Mouse (Mus musculus) CD4-positive, CD25-positive, alpha-beta regulatory T cell, adult 4 months (primary cell): Measurements from ENCODE around the gene Surf2. TPM values are rescaled to one million over a fixed set of nuclear protein-coding genes. Genes with fewer than 3 reads are reported as not detected.

Experiments used
- ATAC-seq: one replicate; pipeline ENCODE4 v1.8.0; 2017
- polyA plus RNA-seq, 2 experiments: library from polyadenylated mRNA; unstranded; fragments of 100-300 nt; shearing (Covaris generic); gene quantifications; one replicate each; pipeline ENCODE4 v1.2.1; 2017

The Surf2 gene
- polyA plus RNA-seq, 2 experiments from 2014 or later, result 51.4 to 64.4 TPM

DNA sequence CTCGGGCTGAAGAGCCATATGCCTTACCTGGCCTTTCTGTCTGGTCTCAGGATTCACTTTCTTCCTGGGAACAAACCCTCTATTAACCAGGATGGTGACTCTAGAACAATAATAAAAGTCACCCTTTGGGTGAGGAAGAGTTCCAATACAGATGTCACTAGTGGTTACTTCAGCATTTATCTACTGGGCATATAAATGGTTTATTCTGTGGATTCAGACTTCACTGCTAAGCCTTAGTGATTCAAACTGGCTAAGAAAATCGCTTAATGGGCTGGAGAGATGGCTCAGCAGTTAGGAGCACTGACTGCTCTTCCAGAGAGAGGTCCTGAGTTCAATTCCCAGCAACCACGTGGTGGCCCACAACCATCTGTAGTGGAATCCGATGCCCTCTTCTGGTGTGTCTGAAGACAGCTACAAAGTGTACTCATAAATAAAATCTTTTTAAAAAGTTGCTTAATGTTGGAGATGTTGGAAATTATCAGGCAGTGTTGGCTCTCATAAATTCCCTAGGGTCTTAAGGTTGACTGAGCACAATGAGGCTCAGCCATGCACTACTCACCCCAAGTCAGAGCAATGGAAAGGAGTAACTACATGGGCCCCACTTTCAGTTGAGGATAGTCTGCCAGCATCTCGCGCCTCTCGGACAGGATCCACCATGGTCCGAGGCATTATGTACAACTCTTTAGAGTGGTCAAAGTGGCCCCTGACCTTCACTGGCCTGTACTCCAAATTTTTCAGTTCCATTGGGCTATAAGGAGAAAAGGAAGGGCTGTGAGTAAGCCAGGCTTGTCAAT is 1.8 kb upstream of the Surf2 start:
- ATAC-seq, result no peak

DNA sequence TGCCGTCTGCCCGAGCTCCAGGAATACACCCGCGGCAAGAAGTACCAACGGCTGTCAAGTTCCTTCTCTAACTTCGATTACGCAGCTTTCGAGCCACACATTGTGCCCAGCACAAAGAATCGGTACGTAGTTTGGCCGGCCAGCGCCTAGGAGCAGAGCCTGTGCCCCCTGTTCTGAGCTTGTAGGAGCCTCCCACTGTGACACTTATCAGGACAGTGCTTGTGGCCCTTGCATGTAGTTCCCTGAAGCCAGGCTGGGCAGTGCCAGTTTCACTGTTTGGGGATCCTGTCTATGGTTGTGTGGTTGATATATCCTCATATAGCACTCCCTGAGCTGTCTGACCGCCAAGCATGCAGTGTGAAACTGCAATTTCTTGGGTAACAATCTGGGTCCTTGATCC is 571 bp downstream of the Surf2 start:
- ATAC-seq, result peak; percentile 4

DNA sequence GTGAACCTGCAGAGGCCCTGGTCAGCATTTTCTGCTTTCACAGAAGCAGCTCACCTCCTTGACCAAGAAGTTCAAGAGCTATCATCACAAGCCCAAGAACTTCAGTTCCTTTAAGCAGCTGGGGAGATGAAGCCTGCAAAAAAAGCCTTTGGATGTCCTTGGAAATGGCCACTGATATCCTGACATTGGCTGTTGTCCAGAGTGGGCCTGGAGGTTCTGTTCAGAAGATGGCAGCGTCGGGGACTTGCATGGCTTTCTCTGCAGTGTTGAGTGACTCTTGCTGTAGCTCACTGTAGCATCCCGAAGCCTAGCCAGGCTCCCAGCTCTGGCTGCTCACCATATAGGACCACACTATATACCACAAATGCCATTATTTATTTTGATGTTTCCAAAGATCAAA is 3.5 kb downstream of the Surf2 start:
- no peak for ATAC-seq

DNA sequence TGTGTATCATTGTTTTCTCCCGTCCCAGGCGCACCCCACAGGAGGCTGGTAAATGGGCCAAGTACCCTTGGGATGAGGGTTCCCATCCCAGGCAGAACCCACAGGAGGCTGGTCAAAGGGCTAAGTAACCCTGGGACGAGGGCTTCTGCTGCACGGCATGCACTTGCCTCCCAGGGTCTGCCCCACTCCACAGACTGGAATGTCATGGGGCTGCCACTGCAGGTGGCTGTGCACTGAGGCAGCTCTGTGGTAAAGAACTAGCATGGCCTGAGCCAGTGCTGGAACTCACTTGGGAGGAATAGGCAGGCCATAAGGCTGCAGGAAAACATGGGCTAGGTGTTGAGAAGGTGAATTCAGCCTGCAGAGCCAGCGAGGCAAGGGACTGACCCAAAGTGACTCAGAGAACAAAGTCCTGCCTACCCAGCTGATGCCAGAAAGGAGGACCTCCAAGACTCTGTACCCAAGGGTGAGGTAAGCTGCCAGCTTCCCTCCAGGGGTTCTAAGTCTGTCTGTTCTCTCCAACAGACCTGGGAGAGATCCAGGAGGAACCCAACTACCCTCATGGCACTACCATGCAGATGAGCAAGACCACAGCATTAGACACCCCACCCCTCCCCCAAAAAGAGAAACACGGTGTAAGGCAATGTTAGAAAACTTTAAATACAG is 4.2 kb downstream of the Surf2 start:
- no peak for ATAC-seq

DNA sequence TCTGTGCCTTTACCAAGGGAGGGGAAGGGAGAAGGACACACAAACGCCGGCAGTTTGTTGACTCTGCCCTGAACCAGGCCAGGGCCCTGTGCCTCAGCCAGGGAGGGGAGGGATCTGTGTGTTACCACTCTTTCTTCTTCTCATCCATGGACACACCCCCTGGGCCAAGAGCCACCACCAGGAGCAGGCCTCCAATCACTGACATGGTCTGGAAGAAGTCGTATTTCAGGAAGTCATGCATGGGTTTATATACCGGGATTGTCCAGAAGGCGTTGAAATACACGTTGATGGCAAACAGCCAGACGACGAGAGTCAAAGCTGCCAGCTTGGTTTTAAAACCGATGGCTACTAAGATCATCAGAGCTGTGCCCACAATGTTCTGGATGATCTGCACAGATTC is 5.6 kb downstream of the Surf2 start:
- ATAC-seq, result no peak

DNA sequence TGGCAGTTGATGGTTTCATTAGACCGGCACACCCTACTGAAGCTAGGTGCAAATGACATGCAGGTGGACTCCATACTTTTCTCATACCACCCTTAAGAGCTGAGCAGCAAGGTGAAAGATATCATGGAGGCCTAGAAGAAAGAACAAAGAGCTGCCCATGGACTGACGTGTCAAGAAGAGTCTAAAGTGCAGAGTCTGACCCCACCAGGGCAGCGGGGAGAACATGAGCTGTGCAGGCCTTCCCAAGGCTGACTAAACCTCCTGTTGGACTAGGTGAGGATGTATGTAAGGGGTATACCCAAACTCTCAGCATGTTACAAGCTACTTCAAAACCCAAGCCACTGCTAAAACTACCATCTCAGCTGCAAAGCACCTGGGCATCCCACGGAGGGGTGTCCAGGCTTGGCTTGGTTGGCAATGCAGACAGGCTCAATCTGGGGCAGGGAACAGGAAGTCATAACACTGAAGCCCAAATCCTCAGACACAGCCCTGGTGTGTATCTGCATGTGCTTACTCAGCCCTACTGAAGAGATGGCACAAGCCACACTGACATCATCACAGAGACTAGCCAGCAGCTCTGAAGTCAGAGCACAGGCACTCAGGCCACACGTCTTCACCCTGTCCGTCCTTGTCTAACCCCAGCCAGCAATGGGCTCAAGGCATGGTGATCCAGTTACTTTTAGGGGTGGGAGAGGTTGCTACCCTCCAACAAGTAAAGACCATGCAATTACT is 11.7 kb downstream of the Surf2 start:
- no peak for ATAC-seq

DNA sequence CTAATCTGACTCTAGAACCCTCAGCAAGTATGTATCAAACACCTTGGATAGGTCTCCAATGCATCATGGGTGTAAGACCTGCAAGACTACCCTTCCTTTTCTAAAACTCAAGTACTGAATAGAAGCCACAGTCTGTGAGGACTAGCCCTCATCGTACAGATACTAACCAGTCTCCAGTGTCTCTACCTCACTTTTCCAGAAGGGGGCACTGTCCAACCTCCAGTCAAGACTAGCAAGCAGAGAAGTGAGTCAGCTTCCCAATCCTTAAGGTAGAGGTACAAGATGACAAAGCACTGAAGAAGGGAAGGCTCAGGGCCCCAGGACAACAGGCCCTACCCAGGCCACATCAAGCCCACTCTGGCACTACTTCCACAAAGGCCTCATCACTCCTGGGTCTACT is 14.2 kb downstream of the Surf2 start:
- ATAC-seq, result peak; percentile 22

DNA sequence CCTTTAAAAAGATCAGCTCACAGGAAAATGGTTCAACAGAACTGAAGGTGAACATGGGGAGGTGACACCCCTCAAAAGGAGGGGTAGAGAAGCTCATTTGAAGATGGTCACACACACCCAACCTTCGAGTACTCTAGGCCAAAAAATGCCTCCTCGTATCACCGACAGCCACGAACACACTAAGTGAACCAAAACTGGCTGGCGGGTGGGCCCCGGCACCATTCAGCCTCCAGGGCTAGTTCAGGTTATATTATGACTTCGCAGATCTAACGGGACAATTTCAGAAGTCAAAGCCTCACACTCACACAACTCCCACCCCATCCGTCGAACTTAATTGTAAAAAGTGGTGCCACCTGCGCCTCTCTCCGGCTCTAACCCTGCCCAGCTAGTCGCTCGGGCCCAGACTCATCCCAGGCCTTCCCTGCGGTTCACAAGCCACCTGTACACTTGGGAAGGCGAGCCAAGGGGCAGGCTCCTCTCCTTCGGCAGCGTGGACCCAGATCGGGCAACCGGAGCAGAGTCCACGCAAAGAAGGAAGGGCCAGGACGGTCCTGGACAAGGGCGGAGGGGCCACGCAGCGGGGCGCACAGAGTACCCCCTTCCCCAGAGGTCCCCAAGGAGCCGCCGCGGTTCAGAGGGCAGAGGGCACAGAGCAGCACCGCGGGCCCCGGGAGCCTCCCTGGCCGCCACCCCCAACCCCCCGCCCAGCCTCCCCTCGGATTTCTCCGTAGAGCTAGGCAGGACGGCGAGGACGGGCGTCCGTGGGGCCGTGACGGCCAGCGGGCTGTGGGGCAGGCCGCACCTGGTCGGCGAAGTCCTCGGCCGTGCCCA is 16.5 kb downstream of the Surf2 start:
- ATAC-seq, result peak; percentile 4

DNA sequence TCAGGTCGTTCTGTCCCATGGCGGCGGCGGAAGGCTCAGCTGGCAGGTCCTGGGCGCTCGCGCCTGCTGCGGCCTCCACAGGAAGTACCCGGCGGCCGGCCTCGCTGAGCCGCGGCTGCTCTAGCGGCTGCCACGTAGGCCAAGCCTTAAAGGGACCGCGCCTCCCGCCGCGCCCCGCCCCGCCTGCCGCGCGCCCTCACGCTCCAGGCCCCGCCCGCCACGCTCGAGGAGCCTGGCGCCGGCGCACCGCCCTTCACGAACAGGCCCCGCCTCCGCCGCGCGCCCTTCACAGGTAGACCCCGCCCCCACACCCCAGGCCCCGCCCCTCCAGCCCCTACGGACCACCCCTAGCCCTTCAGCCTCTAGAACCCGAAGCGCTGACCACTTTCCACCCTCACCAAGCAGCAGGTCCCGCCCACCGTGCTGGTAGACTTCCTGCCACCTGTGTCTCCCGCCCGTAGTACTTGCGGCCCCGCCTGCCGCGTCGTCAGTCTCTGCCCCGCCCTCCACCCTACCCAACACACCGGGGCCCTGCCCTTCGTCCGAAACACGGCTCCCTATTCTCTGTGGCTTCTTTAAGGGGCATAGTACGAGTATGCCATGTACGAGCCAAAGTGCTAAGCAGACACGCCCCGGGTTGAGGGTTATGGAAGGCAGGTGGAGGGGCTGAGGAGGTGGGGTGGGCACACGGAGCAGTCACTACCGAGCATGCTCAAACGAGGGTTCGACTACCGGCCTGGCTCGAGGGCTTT is 17.3 kb downstream of the Surf2 start, which contains the start of the genes Surf4 and Stkld1:
TSS of gene Surf4 (minus strand) at position 625 of the 752 bp plus-strand sequence.
TSS of gene Stkld1 (plus strand) at position 744 of the 752 bp plus-strand sequence.
- peak; percentile 84 for ATAC-seq

DNA sequence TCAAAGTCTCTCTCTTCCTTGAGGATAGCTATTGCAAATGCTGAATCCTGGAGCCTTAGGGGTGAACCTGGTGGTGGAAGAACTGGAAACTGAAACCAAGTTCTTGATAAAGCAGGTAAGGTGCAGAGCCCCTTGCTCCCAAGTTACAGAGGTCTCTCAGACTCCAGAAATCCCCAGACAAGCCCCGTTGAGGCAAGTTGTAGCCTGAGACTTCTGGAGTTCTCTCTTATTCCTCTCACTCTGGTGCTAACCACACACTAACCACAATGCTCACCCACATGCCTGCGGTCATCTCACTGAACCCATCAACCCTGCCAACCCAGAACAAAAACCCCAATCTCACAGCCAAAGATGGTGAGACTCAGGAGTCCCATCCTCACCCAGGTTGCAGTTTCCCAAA is 19.1 kb downstream of the Surf2 start:
- no peak for ATAC-seq

DNA sequence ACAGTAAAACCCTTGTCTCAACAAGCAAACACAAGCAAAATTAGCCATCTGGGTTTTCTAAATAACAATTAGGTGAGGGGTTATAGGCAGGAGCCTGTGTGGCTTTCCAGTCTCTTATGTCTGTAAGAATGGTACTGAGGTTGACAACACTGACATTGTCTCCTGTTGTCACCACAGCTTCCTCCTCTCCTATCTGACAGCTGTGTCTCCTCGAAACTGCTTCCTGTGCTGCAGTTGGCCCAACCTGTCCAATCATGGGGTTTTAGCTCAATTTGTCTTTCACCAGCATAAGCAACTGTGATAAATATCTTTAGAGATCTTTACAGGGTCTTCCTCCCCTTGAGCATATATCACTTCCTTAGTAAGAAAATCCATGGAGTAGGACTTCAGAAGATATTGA is 20.3 kb downstream of the Surf2 start:
- ATAC-seq, result peak; percentile 17

DNA sequence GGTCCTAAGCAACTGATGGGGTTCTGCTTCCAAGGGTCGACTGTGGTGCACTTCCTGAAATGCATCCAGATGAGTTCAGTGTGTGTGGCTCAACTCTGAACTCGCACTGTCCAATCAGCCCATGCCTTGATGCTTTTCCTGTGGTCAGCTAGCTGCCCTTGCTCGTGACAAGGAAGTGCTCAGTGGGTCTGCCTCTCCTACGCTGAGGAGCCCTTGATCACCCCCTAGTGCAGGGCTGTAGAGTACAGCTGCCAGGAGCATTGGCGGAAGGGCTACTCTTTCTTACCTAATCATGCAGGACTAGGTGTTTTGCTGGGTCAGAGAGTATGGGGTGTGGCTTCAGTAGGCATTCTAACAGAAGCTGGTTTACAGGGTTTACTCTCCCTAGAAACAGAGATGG is 25.4 kb downstream of the Surf2 start:
- ATAC-seq, result no peak

DNA sequence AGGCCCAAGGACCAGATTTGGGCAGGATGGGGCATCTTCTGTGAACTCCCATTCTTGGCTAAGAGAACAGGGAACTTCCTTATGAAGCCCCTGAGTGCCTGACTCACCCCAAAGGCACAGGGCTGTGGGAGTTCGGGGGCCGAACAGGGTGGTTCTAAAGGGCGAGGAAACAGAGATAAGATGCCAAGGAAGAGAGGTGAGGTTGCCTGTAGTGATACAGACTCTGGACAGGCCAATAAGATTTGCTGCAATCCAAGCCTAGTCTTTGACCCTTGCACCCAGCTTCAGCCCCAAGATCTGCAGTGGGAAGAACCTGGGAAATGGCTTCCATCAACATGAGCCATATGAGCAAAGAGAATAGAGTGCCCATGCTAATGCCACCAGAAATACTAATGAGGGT is 27.1 kb downstream of the Surf2 start:
- no peak for ATAC-seq

DNA sequence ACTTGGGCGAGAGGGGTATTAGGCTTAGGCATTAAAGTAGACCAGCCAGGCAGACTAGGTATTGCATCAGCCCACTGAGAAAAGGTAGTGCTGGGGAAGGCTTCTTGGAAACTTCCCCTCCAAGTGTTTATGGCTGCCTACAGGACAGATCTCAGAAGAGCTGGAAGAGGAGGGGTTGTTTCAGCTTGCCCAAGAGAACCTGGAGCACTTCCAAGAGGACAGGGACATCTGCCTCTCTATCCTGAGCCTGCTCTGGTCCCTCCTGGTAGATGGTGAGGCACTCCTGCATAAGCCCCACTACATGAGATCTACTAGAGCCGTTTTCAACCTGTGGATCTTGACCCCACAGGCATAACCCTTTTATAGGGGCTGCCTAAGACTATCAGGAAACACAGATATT is 34.2 kb downstream of the Surf2 start:
- no peak for ATAC-seq

DNA sequence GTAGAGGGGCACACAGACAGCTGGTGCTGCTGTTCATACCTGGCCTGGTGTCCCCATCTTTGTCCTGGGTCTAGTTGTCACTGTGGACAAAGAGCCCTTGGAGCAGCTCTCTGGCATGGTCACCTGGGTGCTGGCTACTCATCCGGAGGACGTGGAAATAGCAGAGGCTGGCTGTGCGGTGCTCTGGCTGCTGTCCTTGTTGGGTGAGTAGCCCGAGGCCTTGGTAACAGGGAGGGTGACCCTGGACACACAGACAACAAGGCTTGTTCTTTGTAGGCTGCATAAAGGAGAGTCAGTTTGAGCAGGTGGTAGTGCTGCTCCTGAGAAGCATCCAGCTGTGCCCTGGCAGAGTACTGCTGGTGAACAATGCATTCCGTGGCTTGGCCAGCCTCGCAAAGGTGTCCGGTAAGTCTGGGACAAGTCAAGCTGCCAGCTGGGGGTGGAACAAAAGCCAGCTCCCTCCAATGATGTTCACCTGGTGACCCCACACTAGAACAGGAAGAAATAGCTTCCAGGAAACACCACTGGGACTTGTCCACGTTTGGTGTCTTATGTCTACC is 35.3 kb downstream of the Surf2 start:
- ATAC-seq, result no peak

DNA sequence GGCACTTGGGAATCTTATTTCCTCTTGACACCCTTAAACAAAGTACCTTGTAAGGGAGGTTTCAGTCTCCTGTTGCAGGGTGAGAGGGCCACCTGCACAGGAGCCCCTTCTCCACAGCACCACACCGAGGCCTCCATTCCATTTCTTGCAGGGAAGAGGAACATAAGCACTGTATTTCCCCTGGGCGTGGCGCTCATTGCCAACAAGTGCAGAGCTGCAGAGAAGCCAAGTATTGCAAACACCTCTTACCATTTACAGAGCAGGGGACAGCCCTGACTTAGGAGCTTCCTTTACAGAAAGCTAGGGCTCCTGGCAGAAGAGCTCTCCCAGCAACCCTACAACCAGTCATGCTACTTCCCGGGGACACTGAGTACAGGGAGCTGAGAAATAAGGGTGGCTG is 36.0 kb downstream of the Surf2 start:
- ATAC-seq, result no peak

DNA sequence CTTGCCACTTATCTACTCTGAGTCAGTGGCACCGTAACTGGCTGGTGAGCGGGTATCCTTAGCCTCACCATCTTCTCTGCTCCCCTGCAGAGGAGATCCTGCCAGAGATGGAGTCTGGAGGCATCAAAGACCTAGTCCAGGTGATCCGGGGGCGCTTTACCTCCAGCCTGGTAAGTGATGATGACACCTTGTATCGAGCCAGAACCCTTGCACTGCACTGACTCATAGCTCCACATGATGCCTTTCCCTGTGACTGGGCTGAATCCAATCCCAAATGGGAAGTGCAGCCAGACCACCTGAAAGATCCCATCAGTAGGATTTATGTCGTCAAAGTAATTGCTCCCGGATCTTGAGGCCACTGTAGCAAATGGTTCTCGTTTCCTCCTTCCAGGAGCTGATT is 36.7 kb downstream of the Surf2 start:
- ATAC-seq, result no peak

DNA sequence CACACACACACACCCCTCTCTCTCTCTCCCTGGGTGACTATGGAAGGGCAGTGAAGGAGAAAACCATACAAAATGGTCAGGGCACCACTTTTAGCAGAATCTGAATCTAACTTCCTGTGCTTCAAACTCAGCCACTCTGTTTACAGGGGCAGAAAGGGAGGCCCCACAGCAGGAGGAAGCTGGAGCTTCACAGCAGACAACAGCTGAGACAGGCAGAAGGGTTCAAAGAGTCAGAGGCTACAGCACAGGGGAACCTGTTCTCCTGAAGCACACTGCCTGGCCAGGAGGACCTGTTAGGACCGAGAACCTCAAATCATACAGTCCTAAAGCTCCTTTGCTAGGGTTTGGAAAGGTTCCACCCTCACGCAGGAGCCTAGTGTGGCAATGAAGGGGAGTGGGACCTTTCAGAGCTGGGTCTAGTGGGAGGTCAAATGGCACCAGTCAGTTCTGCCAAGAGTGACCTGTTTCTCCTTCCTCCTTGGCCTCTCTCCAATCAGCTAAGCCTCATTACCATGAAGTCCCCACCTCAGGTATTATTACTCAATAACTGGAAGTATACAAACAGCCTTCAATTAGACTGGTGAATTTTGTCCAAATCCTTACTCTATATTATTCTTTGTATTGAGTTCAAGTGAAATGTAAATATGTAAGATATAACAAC is 38.7 kb downstream of the Surf2 start:
- no peak for ATAC-seq

DNA sequence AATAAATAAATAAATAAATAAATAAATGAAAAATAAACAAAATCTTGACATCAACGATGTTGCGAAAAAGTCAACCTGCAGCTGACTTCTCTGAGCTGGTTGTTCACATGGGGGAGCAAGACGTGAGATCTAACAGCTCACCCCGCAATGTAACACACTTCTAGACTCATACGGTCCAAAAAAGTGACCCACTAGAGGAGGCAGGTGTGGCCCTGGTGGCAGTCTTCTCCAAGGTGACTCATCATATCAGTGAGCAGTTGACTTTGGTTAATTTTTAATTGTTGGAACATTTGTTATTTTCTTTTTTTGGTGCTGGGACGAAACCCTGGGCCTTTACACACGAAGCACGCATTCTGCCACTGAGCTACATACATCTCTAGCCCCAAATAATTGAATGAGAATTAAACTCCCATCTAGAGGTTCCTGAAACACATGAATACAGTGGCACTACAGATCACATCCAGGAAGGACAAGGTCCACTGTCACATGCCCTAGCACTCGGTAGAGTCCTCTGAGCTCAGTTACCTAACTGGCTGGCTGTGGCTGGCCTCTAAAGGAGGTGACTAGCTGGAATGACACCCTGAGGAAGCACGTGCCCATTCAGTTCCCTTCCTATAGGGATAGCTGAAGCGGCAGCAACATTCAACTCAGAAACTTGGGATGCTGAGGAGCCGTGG is 40.8 kb downstream of the Surf2 start:
- ATAC-seq, result no peak

DNA sequence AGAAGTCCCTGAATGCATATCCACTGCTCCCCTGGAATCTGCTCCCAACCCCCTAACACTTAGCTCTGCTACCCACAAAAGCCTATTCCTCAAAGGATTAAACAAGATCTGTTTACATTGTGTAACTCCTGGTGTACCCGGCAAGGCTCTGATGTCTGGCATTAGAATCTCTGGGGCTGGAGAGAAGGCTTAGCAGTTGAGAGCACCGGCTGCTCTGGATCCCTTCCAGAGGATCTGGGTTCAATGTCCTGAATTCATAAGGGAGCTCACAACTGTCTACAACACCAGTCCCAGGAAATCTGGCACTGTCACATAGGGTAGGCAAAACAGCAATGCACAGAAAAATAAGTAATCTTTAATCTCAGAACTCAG is 41.3 kb downstream of the Surf2 start:
- no peak for ATAC-seq
